Mouse (Mus musculus): ENCODE data around the gene D130043K22Rik.

GRCm38 (mm10) chr13:24901916-24902315, 57.0 kb downstream of the D130043K22Rik start:
- TF ChIP-seq CTCF (IDR thresholded peaks at IDR 0.05; ENCODE audit: low read depth): no peak
- TF ChIP-seq EP300 (optimal IDR thresholded peaks at IDR 0.05): no peak

Measured in stomach, postnatal 0 days (tissue).